Mouse (Mus musculus) G1E (cell line): Measurements from ENCODE around the gene Cops4.

ENCODE experiments used
- CTCF ChIP-seq: IDR thresholded peaks from 2 replicates; pipeline ENCODE4 v1.5.1; 2012; ENCODE audit warnings: low read depth, low read length, inconsistent platforms, mixed read lengths
- POLR2AphosphoS5 ChIP-seq: IDR thresholded peaks from 2 replicates; pipeline ENCODE4 v1.6.1; 2012; ENCODE audit warnings: low read depth, low read length, inconsistent platforms; ENCODE audit not compliant: insufficient replicate concordance
- TAL1 ChIP-seq: conservative IDR thresholded peaks from 2 replicates; pipeline ENCODE4 v1.6.1; 2012; ENCODE audit warnings: low read depth, low read length, inconsistent platforms, mixed read lengths

GRCm38 (mm10) chr5:100499831-100500304 lies 18.2 kb upstream of the Cops4 start:
- TF ChIP-seq TAL1 (no peak), POLR2AphosphoS5 (no peak), CTCF (no peak)
